Mouse (Mus musculus): Measurements from ENCODE around the gene Snx33. TPM values are rescaled to one million over a fixed set of nuclear protein-coding genes. Genes with fewer than 3 reads are reported as not detected.

Gene Snx33
- polyA plus RNA-seq, 1 experiment from 2014 or later = 8.7 TPM

DNA sequence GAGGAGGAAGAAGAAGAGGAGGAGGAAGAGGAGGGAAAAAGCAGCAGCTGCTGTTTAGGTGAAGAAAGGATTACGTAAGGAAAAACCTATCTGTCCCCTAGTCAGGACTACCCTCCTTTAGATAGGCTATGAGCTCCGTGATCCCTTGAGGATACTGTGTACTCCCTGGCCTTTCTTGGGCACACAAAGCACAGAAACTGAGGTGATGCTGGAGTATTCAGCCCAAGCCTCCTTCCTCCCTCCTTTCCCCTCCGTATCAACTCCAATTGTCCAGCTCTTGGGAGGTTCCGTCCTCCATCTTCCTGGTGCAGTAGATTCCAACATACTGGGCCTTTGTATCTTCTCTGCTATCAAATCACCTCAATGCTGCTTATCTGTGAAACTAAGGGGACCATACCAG is 5.4 kb downstream of the Snx33 start:
- Histone ChIP-seq H3K27me3 (replicated peaks; ENCODE audit: insufficient read depth, low read length) (no peaks in the 10 kb centered on the region), H3K4me1 (ENCODE audit: insufficient read depth, low read depth, low read length) (peaks cover 39% of the 10 kb centered on the region), H3K36me3 (ENCODE audit: insufficient read depth, low read length) (peaks cover 9% of the 10 kb centered on the region; the same call in 1 of the 2 replicates), H3K9ac (replicated peaks; ENCODE audit: low read depth) (no peak overlapping the region), H3K4me3 (ENCODE audit: low read depth, low read length) (no peak overlapping the region; the same call in 1 of the 2 replicates), H3K27ac (ENCODE audit: low read length) (no peak overlapping the region), H3K4me2 (replicated peaks; ENCODE audit: low read depth, low read length) (peak overlapping the region; percentile 67; the same call in 1 of the 2 replicates), H3K9me3 (ENCODE audit: low read length) (no peaks in the 10 kb centered on the region; the same call in 1 of the 2 replicates)
- TF ChIP-seq CTCF (IDR thresholded peaks at IDR 0.05) (no peak), EP300 (IDR thresholded peaks at IDR 0.05) (no peak)
- ATAC-seq = no peak
- DNase-seq (ENCODE audit: low spot score) = no peak
- WGBS = 85% methylated on average over 4 of the region's 4 CpGs

DNA sequence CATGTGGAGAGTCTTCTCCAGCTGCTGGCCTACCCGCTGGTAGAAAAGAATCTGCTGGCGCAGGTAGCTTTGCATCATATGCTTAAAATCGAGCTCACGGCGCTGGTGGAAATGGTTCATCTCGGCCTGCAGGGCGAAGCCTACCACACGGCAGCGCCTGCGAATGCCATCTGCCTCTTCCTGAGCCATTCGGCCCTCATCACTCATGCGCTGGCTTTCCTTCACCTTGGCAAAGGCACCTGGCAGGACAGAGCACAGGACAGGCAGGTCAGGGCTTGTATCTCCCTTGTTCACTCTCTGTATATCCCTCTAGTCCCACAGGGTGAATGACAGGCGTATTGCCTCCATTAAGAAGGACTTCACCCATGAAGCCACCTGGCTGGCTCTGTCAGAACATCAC is 9.7 kb downstream of the Snx33 start:
- Histone ChIP-seq H3K36me3 (ENCODE audit: insufficient read depth, low read length) (peaks cover 15% of the 10 kb centered on the region; the same call in 1 of the 2 replicates), H3K27ac (ENCODE audit: low read length) (no peak overlapping the region), H3K9ac (replicated peaks; ENCODE audit: low read depth) (no peak overlapping the region), H3K4me1 (ENCODE audit: insufficient read depth, low read depth, low read length) (peaks cover 8% of the 10 kb centered on the region), H3K4me2 (replicated peaks; ENCODE audit: low read depth, low read length) (no peak overlapping the region), H3K27me3 (replicated peaks; ENCODE audit: insufficient read depth, low read length) (no peaks in the 10 kb centered on the region), H3K4me3 (ENCODE audit: low read depth, low read length) (no peak overlapping the region), H3K9me3 (ENCODE audit: low read length) (no peaks in the 10 kb centered on the region; the same call in 1 of the 2 replicates)
- TF ChIP-seq CTCF (IDR thresholded peaks at IDR 0.05) (no peak), EP300 (IDR thresholded peaks at IDR 0.05) (no peak)
- ATAC-seq (no peak), DNase-seq (ENCODE audit: low spot score) (no peak)
- WGBS = 90% methylated on average over 13 of the region's 13 CpGs

DNA sequence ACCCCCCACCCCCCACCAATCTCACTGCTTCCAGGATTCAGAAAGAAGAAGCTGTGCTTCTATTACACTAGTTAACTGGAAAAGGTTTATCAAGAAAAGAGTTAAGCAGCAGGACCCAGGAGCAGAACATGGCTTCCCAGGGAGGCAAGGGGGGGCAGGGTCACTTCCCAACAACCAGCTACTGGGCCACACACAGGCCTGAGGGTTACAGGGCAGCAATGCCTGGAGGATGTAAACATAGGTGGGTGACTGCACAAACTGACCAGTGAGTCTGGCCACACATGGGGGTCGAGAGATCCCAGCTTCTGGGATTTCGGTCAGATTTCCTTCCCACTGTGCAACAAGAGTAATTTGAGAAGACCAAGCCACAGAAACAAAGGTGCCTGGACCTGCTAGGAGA is 11.0 kb downstream of the Snx33 start:
- TF ChIP-seq CTCF (IDR thresholded peaks at IDR 0.05) (no peak), EP300 (IDR thresholded peaks at IDR 0.05) (no peak)
- no peak overlapping the region for H3K27ac ChIP-seq (ENCODE audit: low read length)
- H3K4me1 ChIP-seq (ENCODE audit: insufficient read depth, low read depth, low read length) = no peaks in the 10 kb centered on the region
- no peaks in the 10 kb centered on the region for H3K27me3 ChIP-seq (replicated peaks; ENCODE audit: insufficient read depth, low read length)
- H3K9me3 ChIP-seq (ENCODE audit: low read length) = no peaks in the 10 kb centered on the region; the same call in 1 of the 2 replicates
- DNase-seq (ENCODE audit: low spot score) (no peak), ATAC-seq (no peak)
- H3K9ac ChIP-seq (replicated peaks; ENCODE audit: low read depth) = no peak overlapping the region
- no peak overlapping the region for H3K4me2 ChIP-seq (replicated peaks; ENCODE audit: low read depth, low read length)
- H3K36me3 ChIP-seq (ENCODE audit: insufficient read depth, low read length) = peaks cover 15% of the 10 kb centered on the region; the same call in 1 of the 2 replicates
- no peak overlapping the region for H3K4me3 ChIP-seq (ENCODE audit: low read depth, low read length)
- WGBS = 86% methylated on average over 2 of the region's 2 CpGs

DNA sequence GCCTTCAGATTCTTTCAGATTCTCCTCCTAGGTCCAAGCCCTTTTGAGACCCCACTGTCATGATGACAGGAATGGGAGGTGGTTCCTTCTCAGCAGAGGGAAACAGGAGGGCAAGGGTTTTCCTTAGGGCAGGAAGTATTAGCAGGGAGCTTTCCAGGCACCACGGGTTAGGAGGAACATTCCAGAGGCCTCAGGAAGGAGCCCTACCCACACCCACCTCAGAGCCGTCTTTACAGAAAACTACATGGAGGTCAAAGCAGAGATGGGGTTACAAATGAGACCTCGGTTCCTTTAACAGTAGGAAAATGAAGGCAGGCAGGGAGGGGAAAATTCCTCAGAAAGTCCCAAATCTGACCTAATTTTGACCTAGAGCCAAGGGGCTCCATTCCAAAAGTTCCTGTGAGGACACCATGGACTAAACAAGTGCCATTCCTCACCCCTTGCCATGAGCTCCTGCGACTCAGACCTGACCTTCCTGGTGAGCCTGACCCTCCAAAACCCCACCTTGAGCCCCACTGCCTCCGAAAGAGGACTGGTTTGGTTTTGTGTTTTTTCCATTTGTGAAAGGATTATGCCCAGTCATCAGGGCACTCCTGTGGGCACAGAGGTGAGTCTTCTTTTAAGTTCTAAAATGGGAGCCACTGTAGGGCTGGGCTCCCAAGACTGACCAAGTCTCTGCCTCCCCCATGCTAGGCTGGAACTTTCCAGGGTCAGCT is 12.3 kb downstream of the Snx33 start:
- no peak overlapping the region for H3K9ac ChIP-seq (replicated peaks; ENCODE audit: low read depth)
- H3K9me3 ChIP-seq (ENCODE audit: low read length) = no peaks in the 10 kb centered on the region
- no peaks in the 10 kb centered on the region for H3K4me1 ChIP-seq (ENCODE audit: insufficient read depth, low read depth, low read length)
- DNase-seq (ENCODE audit: low spot score) (no peak), ATAC-seq (no peak)
- no peak overlapping the region for H3K27ac ChIP-seq (ENCODE audit: low read length)
- TF ChIP-seq EP300 (IDR thresholded peaks at IDR 0.05) (no peak), CTCF (IDR thresholded peaks at IDR 0.05) (no peak)
- H3K36me3 ChIP-seq (ENCODE audit: insufficient read depth, low read length) = peaks cover 12% of the 10 kb centered on the region; the same call in 1 of the 2 replicates
- H3K4me2 ChIP-seq (replicated peaks; ENCODE audit: low read depth, low read length) = no peak overlapping the region
- no peaks in the 10 kb centered on the region for H3K27me3 ChIP-seq (replicated peaks; ENCODE audit: insufficient read depth, low read length)
- H3K4me3 ChIP-seq (ENCODE audit: low read depth, low read length) = no peak overlapping the region
- 67% methylated on average over 5 of the region's 5 CpGs for WGBS

DNA sequence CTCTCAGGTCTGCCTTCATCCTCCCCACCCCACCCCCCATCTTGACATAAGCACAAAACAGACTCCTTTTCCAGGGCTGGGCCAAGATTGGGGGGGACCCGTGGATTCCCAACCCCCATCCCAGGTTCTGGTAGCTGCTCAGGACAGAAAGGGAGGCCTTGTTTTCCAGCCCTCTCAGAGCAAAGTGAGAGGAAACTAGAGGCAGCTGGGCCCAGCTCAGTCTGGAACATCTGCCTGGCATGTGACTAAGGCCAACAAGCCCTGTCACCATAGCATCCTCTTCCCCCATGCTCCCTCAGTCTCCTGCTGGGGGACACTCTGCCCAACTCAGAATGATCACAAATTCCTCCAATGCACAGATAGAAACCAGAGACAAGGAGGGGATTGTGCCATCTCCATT is 13.1 kb downstream of the Snx33 start:
- peak; percentile 21 for ATAC-seq
- WGBS = 79% methylated on average over 1 of the region's 1 CpGs

DNA sequence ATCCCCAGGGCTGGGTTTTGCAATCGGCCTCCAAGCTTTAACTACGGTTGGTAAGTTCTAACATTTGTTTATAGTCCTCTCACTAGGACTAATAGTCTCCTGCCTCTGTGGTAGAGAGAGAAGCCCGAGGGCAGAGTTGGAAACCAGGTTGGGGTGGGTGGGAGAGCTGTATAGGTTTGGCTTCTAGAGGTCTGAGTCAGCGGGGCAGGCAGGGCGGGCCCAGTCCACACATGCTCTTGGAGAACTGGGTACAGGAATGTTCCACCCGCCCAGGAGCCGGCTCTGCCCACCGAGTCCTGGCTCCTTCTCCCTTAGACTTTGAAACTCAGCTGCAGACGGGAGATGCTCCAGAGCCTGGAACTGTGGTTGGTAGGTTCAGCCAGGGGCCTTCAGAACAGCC is 14.2 kb downstream of the Snx33 start:
- Histone ChIP-seq H3K36me3 (ENCODE audit: insufficient read depth, low read length) (peaks cover 12% of the 10 kb centered on the region; the same call in 1 of the 2 replicates), H3K4me2 (replicated peaks; ENCODE audit: low read depth, low read length) (no peak overlapping the region), H3K9me3 (ENCODE audit: low read length) (no peaks in the 10 kb centered on the region), H3K27me3 (replicated peaks; ENCODE audit: insufficient read depth, low read length) (no peaks in the 10 kb centered on the region), H3K4me3 (ENCODE audit: low read depth, low read length) (no peak overlapping the region), H3K27ac (ENCODE audit: low read length) (no peak overlapping the region), H3K9ac (replicated peaks; ENCODE audit: low read depth) (no peak overlapping the region), H3K4me1 (ENCODE audit: insufficient read depth, low read depth, low read length) (no peaks in the 10 kb centered on the region)
- ATAC-seq (0 out of 2 replicates have a peak, but pooled peaks have one; percentile 32), DNase-seq (ENCODE audit: low spot score) (no peak)
- no peak for TF ChIP-seq EP300 (IDR thresholded peaks at IDR 0.05)
- TF ChIP-seq CTCF (IDR thresholded peaks at IDR 0.05) = no peak
- 73% methylated on average over 8 of the region's 9 CpGs for WGBS

More for the DNA sequence above, 13.1 kb downstream of the Snx33 start:
- H3K4me1 ChIP-seq (ENCODE audit: insufficient read depth, low read depth, low read length) = no peaks in the 10 kb centered on the region
- H3K9me3 ChIP-seq (ENCODE audit: low read length) = no peaks in the 10 kb centered on the region
- no peak overlapping the region for H3K27ac ChIP-seq (ENCODE audit: low read length)
- H3K36me3 ChIP-seq (ENCODE audit: insufficient read depth, low read length) = peaks cover 12% of the 10 kb centered on the region; the same call in 1 of the 2 replicates
- DNase-seq (ENCODE audit: low spot score) = no peak
- TF ChIP-seq CTCF (IDR thresholded peaks at IDR 0.05) = no peak
- TF ChIP-seq EP300 (IDR thresholded peaks at IDR 0.05) = no peak
- no peak overlapping the region for H3K4me3 ChIP-seq (ENCODE audit: low read depth, low read length)
- H3K9ac ChIP-seq (replicated peaks; ENCODE audit: low read depth) = no peak overlapping the region
- no peaks in the 10 kb centered on the region for H3K27me3 ChIP-seq (replicated peaks; ENCODE audit: insufficient read depth, low read length)
- no peak overlapping the region for H3K4me2 ChIP-seq (replicated peaks; ENCODE audit: low read depth, low read length)
